Comparison of ENCODE assay signal across 9 mouse cellular contexts in the genomic region with DNA sequence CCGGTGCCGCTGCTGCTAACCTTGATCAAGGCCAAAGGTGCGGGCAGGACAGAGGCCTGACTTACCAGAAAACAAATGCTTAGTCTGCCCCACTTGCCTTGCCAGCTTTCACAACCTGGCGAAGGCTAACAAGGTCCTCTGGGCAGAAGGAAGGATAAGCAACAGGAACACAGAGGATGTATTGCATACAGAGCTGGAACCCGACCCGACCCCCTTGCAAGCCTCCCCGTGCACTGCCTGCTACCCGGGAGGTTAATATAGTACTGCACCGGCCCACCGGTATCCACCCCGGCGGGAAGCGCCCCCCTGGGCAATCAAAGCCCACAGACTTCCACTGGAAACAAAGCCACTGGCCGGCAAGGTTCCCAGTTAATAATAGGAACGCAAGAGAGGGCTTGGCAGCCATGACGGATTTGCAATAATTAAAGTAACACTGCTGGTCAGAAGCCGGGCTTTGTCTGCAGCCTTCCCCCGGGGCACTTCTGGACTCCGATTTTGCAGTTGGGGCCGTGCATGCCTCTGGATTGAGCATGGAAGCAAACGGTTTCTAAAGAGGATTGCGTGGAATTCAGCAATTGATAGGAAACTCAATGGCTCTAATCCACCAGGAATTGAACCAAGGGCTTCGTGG. TPM values are rescaled to one million over a fixed set of nuclear protein-coding genes. Genes with fewer than 3 reads are reported as not detected.
DNase-seq lines count a peak whose midpoint lies in the region; ATAC-seq lines count a peak whose summit lies in the region.
"Had no signal": no experiment of that assay in that cellular context is flagged by ENCODE, and none has a peak within 500 bp of the region (broad histone marks: within the 10 kb centered on the region; RNA-seq: fewer than 3 reads in every experiment).

No protein-coding gene starts in this region.

- peak overlapping the region; percentile 26; the same call in 1 of the 2 replicates for H3K4me2 ChIP-seq in lung, embryonic 15.5 days
- H3K4me2 ChIP-seq in forebrain, embryonic 15.5 days (replicated peaks), result peak overlapping the region; percentile 30
- H3K4me2 ChIP-seq in midbrain, embryonic 16.5 days (ENCODE audit: low read length), result peak overlapping the region; percentile 50

- H3K4me1 ChIP-seq in lung, embryonic 15.5 days, result peaks cover 9% of the 10 kb centered on the region; the same call in 1 of the 2 replicates
- H3K4me1 ChIP-seq in forebrain, embryonic 15.5 days, result peaks cover 9% of the 10 kb centered on the region; the same call in 1 of the 2 replicates
- H3K4me1 ChIP-seq in midbrain, embryonic 16.5 days (ENCODE audit: control insufficient read depth, insufficient read depth, low read length), result peaks cover 13% of the 10 kb centered on the region

- H3K9me3 ChIP-seq in lung, embryonic 15.5 days, result no peaks in the 10 kb centered on the region
- no peaks in the 10 kb centered on the region for H3K9me3 ChIP-seq in forebrain, embryonic 15.5 days
- H3K9me3 ChIP-seq in midbrain, embryonic 16.5 days (replicated peaks; ENCODE audit: control insufficient read depth, low read length, poor library complexity, severe bottlenecking), result no peaks in the 10 kb centered on the region

- no peak overlapping the region for H3K4me3 ChIP-seq in lung, embryonic 15.5 days
- H3K4me3 ChIP-seq in forebrain, embryonic 15.5 days, result peak overlapping the region; percentile 10; the same call in 1 of the 2 replicates
- H3K4me3 ChIP-seq in midbrain, embryonic 16.5 days (ENCODE audit: low read depth, low read length), result peak overlapping the region; percentile 24

- no peak for DNase-seq in lung, postnatal 25 days (ENCODE audit: low spot score)
- DNase-seq in induced T-regulatory cell, adult 2 months (ENCODE audit: low read depth), result peak; percentile 14
- no peak for DNase-seq in spleen, postnatal 36 days (ENCODE audit: low spot score in 2 of 2)
- no peak for DNase-seq in thymus, postnatal 36 days
- DNase-seq in frontal cortex, postnatal 25 days (ENCODE audit: low spot score in 2 of 2), result no peak

- ATAC-seq in lung, embryonic 15.5 days (ENCODE audit: borderline replicate concordance, extremely low read depth, low FRiP score, low TSS enrichment), result no peak
- ATAC-seq in forebrain, embryonic 15.5 days (replicated peaks), result peak; percentile 55; the same call in 1 of the 2 replicates
- ATAC-seq in midbrain, embryonic 16.5 days, result peak; percentile 39; the same call in 1 of the 2 replicates

- 0 out of 2 replicates have a peak, but pooled peaks cover 5% of the 10 kb centered on the region for H3K27me3 ChIP-seq in lung, embryonic 15.5 days
- no peaks in the 10 kb centered on the region for H3K27me3 ChIP-seq in forebrain, embryonic 15.5 days
- peaks cover 7% of the 10 kb centered on the region for H3K27me3 ChIP-seq in midbrain, embryonic 16.5 days (ENCODE audit: control insufficient read depth, insufficient read depth, low read depth, low read length)

- no peak overlapping the region for H3K27ac ChIP-seq in lung, embryonic 15.5 days
- H3K27ac ChIP-seq in forebrain, embryonic 15.5 days (replicated peaks), result no peak overlapping the region
- no peak overlapping the region; the same call in 1 of the 2 replicates for H3K27ac ChIP-seq in midbrain, embryonic 16.5 days (ENCODE audit: low read length)
- H3K27ac ChIP-seq: liver, embryonic 14.5 days had no signal

- H3K9ac ChIP-seq in lung, embryonic 15.5 days, result no peak overlapping the region
- no peak overlapping the region for H3K9ac ChIP-seq in forebrain, embryonic 15.5 days (replicated peaks)
- peak overlapping the region; percentile 48; the same call in 1 of the 2 replicates for H3K9ac ChIP-seq in midbrain, embryonic 16.5 days (ENCODE audit: low read depth, low read length)
- H3K9ac ChIP-seq: liver, embryonic 14.5 days had no signal

- WGBS in lung, embryonic 15.5 days, result 24% methylated on average over 23 of the region's 23 CpGs
- 5% methylated on average over 23 of the region's 23 CpGs for WGBS in forebrain, embryonic 15.5 days
- 5% methylated on average over 23 of the region's 23 CpGs for WGBS in midbrain, embryonic 16.5 days

- H3K36me3 ChIP-seq in lung, embryonic 15.5 days, result no peaks in the 10 kb centered on the region
- H3K36me3 ChIP-seq in forebrain, embryonic 15.5 days, result no peaks in the 10 kb centered on the region
- H3K36me3 ChIP-seq in midbrain, embryonic 16.5 days (ENCODE audit: control insufficient read depth, insufficient read depth, low read length), result no peaks in the 10 kb centered on the region

RNA-seq across cellular contexts. Expression of gene Kank1, which starts 28.9 kb away (rescaled TPM):
- polyA plus RNA-seq in lung, embryonic 15.5 days (2015; fragmentation: Nextera tagmentation; extraction: Ambion mirVana), result 16.8 and 18.6 TPM in 2 replicates
- polyA plus RNA-seq in forebrain, embryonic 15.5 days (2015; fragmentation: Nextera tagmentation; extraction: Ambion mirVana), result 3.3 and 3.9 TPM in 2 replicates
- polyA plus RNA-seq in midbrain, embryonic 16.5 days (2015; fragmentation: Nextera tagmentation; extraction: Ambion mirVana), result 6.0 and 8.4 TPM in 2 replicates
